Mouse (Mus musculus) olfactory bulb, adult 2 months (tissue): ENCODE results near the gene Cacna1a.

Source experiments
- CTCF ChIP-seq: fragments of 200-500 bp; IDR thresholded peaks from 2 replicates; pipeline ENCODE4 v1.5.1; 2012; ENCODE audit warnings: low read depth, mild to moderate bottlenecking, low read length, moderate library complexity; ENCODE audit not compliant: insufficient read depth
- POLR2A ChIP-seq: fragments of 200-500 bp; IDR thresholded peaks from 2 replicates; pipeline ENCODE4 v1.6.1; 2012; ENCODE audit warnings: mild to moderate bottlenecking, low read depth, low read length, moderate library complexity; ENCODE audit not compliant: insufficient read depth

DNA sequence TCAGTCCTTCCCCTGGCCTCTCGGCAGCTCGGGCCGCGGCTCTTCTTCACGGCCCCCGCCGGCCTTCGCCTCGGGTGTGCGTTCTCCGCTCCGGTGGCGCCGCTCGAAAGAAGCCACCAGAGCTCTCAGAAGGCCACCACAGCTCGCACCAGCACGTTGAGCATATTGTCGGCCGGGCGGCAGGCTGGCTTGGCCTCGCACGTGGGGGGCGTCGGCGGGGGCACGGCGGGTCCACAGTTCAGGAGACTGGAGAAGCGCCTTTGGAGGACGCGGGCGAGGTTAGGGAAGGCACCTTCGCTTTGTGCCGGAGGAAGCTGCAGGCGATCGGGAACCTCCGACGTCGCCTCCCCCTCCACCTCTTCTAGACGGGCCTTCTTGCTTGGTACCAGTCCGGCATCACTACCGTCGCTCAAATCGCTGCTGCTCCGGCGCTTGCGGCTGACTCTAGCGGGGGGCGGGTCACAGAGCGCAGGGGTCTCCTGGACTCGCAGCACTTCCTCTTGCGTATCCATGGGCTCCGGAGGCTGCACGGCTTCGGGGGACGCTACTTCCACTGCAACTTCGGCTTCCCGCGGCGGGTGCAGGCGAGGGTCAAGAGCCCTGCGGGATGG, 273.8 kb downstream of the Cacna1a start:
- TF ChIP-seq POLR2A (no peak), CTCF (no peak)
